Mouse (Mus musculus) brain, adult 2 months (tissue): Measurements from ENCODE around the gene Zfp865.
"Not testable (repeated sequence)": the region's sequence is repeated elsewhere in the genome, so short reads cannot be mapped to it uniquely, and the experiment has no call there.

ENCODE experiments used
- DNase-seq: peaks from one replicate; pipeline ENCODE4 v3.0.0; 2011; ENCODE audit warnings: low read depth, low spot score

The Zfp865 gene

GRCm38 (mm10) chr7:5015118-5016001 is 4.8 kb upstream of the Zfp865 start, which contains the start of gene Gm44973:
TSS of gene Gm44973 (plus strand) at chr7:5015496.
- DNase-seq: peak; percentile 98

GRCm38 (mm10) chr7:5016057-5016456 is 4.1 kb upstream of the Zfp865 start:
- no peak for DNase-seq

GRCm38 (mm10) chr7:5016920-5017319 is 3.3 kb upstream of the Zfp865 start:
- no peak for DNase-seq

GRCm38 (mm10) chr7:5017352-5017751 is 2.8 kb upstream of the Zfp865 start:
- DNase-seq: no peak

GRCm38 (mm10) chr7:5017931-5018330 is 2.2 kb upstream of the Zfp865 start:
- no peak for DNase-seq

GRCm38 (mm10) chr7:5019576-5019975 is 600 bp upstream of the Zfp865 start:
- not testable (repeated sequence) for DNase-seq

- no peak for DNase-seq
These were observed 509 bp downstream of the Zfp865 start for GRCm38 (mm10) chr7:5020685-5021084.

- DNase-seq: no peak
These were observed 1.0 kb downstream of the Zfp865 start for GRCm38 (mm10) chr7:5021197-5021596.

- no peak for DNase-seq
These were observed 9.4 kb downstream of the Zfp865 start for GRCm38 (mm10) chr7:5029543-5029942.

GRCm38 (mm10) chr7:5029946-5030345 is 9.8 kb downstream of the Zfp865 start:
- DNase-seq: no peak

GRCm38 (mm10) chr7:5030554-5031275 is 10.5 kb downstream of the Zfp865 start:
- no peak for DNase-seq

- no peak for DNase-seq
These were observed 11.3 kb downstream of the Zfp865 start for GRCm38 (mm10) chr7:5031496-5031895.

GRCm38 (mm10) chr7:5033818-5034217 is 13.6 kb downstream of the Zfp865 start, which contains the start of gene 4632433K11Rik:
TSS of gene 4632433K11Rik (plus strand) at chr7:5034118.
- DNase-seq: no peak

- DNase-seq: no peak
These were observed 15.5 kb downstream of the Zfp865 start for GRCm38 (mm10) chr7:5035628-5036027.

- no peak for DNase-seq
These were observed 16.0 kb downstream of the Zfp865 start for GRCm38 (mm10) chr7:5036136-5036535.

GRCm38 (mm10) chr7:5037026-5037425 is 16.9 kb downstream of the Zfp865 start:
- no peak for DNase-seq

GRCm38 (mm10) chr7:5037467-5037866 is 17.3 kb downstream of the Zfp865 start:
- no peak for DNase-seq

- DNase-seq: peak; percentile 96
These were observed 18.0 kb downstream of the Zfp865 start, which contains the start of gene Zfp784 for GRCm38 (mm10) chr7:5038109-5038732. TSS of gene Zfp784 (minus strand) at chr7:5038446.

GRCm38 (mm10) chr7:5038940-5039339 is 18.8 kb downstream of the Zfp865 start:
- DNase-seq: no peak

GRCm38 (mm10) chr7:5044981-5045380 is 24.8 kb downstream of the Zfp865 start:
- DNase-seq: no peak

- no peak for DNase-seq
These were observed 25.9 kb downstream of the Zfp865 start for GRCm38 (mm10) chr7:5046112-5046511.

GRCm38 (mm10) chr7:5047313-5047712 is 27.1 kb downstream of the Zfp865 start:
- DNase-seq: peak; percentile 67
